Mouse (Mus musculus) c-Kit-negative CD71-positive TER-119-positive erythroid progenitor cells, embryonic 14.5 days (primary cell): ENCODE measurements around the gene Socs1.
"Not testable (repeated sequence)": the region's sequence is repeated elsewhere in the genome, so short reads cannot be mapped to it uniquely, and the experiment has no call there.

Experiments
- DNase-seq: peaks from one replicate; pipeline ENCODE4 v3.0.0-alpha.2; 2013; ENCODE audit warnings: low read depth, low spot score

Gene Socs1

GRCm38 (mm10) chr16:10785371-10786231 is at the start of gene Socs1:
TSS of gene Socs1 (minus strand) at chr16:10785536.
- peak; percentile 32 for DNase-seq

- peak; percentile 15 for DNase-seq
These were observed 49.2 kb upstream of the Socs1 start for GRCm38 (mm10) chr16:10834542-10834910.

- no peak for DNase-seq
These were observed 43.1 kb upstream of the Socs1 start for GRCm38 (mm10) chr16:10828461-10828805.

- DNase-seq = no peak
These were observed 42.6 kb upstream of the Socs1 start for GRCm38 (mm10) chr16:10827766-10828460.

- no peak for DNase-seq
These were observed 41.9 kb upstream of the Socs1 start for GRCm38 (mm10) chr16:10827269-10827668.

- no peak for DNase-seq
These were observed 40.5 kb upstream of the Socs1 start for GRCm38 (mm10) chr16:10825840-10826239.

GRCm38 (mm10) chr16:10824536-10824935 is 39.2 kb upstream of the Socs1 start:
- no peak for DNase-seq

GRCm38 (mm10) chr16:10821387-10821786 is 36.1 kb upstream of the Socs1 start:
- no peak for DNase-seq

GRCm38 (mm10) chr16:10819966-10820365 is 34.6 kb upstream of the Socs1 start:
- no peak for DNase-seq

- DNase-seq = no peak
These were observed 33.3 kb upstream of the Socs1 start for GRCm38 (mm10) chr16:10818579-10819135.

- DNase-seq = no peak
These were observed 29.5 kb upstream of the Socs1 start for GRCm38 (mm10) chr16:10814864-10815263.

GRCm38 (mm10) chr16:10813726-10814125 is 28.4 kb upstream of the Socs1 start:
- no peak for DNase-seq

- no peak for DNase-seq
These were observed 27.6 kb upstream of the Socs1 start, which contains the start of gene Gm11172 for GRCm38 (mm10) chr16:10812865-10813371. TSS of gene Gm11172 (plus strand) at chr16:10812915.

GRCm38 (mm10) chr16:10810376-10810775 is 25.0 kb upstream of the Socs1 start:
- DNase-seq = no peak

GRCm38 (mm10) chr16:10805789-10806527 is 20.6 kb upstream of the Socs1 start, which contains the start of gene Prm1:
TSS of gene Prm1 (minus strand) at chr16:10805839.
- DNase-seq = no peak

- not testable (repeated sequence) for DNase-seq
These were observed 17.1 kb upstream of the Socs1 start for GRCm38 (mm10) chr16:10802420-10802819.

- DNase-seq = no peak
These were observed 10.7 kb upstream of the Socs1 start, which contains the start of gene Prm2 for GRCm38 (mm10) chr16:10796034-10796433. TSS of gene Prm2 (minus strand) at chr16:10796134.

GRCm38 (mm10) chr16:10790702-10791101 is 5.4 kb upstream of the Socs1 start, which contains the start of gene Prm3:
TSS of gene Prm3 (minus strand) at chr16:10790914.
- no peak for DNase-seq

GRCm38 (mm10) chr16:10788866-10789265 is 3.5 kb upstream of the Socs1 start:
- DNase-seq = no peak

- no peak for DNase-seq
These were observed 2.9 kb upstream of the Socs1 start, which contains the start of gene Tnp2 for GRCm38 (mm10) chr16:10788271-10788670. TSS of gene Tnp2 (minus strand) at chr16:10788660.

GRCm38 (mm10) chr16:10787548-10788058 is 2.3 kb upstream of the Socs1 start:
- no peak for DNase-seq
